Mouse (Mus musculus): ENCODE data around the gene Spdye4a. TPM values are rescaled to one million over a fixed set of nuclear protein-coding genes. Genes with fewer than 3 reads are reported as not detected.

The Spdye4a gene
- polyA plus RNA-seq, 2 experiments, result not detected

DNA sequence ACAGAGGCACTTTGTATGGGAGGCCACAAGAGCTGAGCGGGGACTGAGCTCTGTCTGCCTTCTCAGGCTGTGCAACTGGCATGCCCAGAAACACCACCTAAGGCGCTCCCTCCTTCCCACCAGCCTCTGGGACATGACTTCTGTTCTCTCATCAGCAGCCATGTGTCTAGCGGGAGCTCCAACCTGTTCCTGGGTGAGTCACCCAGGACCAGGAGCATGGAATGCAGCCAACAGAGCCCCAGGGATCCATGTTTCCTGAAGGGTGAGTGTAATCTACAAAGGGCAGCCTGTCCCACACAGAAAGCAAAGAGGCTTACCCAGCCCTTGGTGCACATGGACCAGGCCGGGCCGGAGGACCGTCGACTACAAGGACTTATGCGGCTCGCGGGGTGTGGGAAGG, 38.0 kb upstream of the Spdye4a start:
- TF ChIP-seq EP300 (IDR thresholded peaks at IDR 0.05; ENCODE audit: low read depth), result no peak
- WGBS (ENCODE audit: insufficient replicate concordance), result 76% methylated on average over 10 of the region's 10 CpGs
- Histone ChIP-seq H3K27me3 (ENCODE audit: control insufficient read depth, insufficient read depth, low read length) (no peaks in the 10 kb centered on the region), H3K9me3 (ENCODE audit: control insufficient read depth, low read length) (no peaks in the 10 kb centered on the region), H3K9ac (replicated peaks) (no peak overlapping the region), H3K4me3 (ENCODE audit: insufficient read depth in 1 of 2, low read depth in 2 of 2, low read length in 2 of 2) (no peak overlapping the region), H3K36me3 (replicated peaks; ENCODE audit: control insufficient read depth, insufficient read depth, low read depth) (no peaks in the 10 kb centered on the region), H3K27ac (no peak overlapping the region), H3K4me2 (ENCODE audit: low read depth) (no peak overlapping the region), H3K4me1 (replicated peaks; ENCODE audit: control insufficient read depth in 2 of 2, insufficient read depth in 2 of 2, low read length in 1 of 2) (no peaks in the 10 kb centered on the region)
- DNase-seq (ENCODE audit: low read depth in 3 of 3, low spot score in 3 of 3), result no peak
- ATAC-seq (ENCODE audit: insufficient read depth), result no peak

GRCm38 (mm10) chr5:143261636-143262035, 34.9 kb upstream of the Spdye4a start:
- Histone ChIP-seq H3K4me1 (replicated peaks; ENCODE audit: control insufficient read depth in 2 of 2, insufficient read depth in 2 of 2, low read length in 1 of 2) (no peaks in the 10 kb centered on the region), H3K27ac (no peak overlapping the region), H3K4me2 (ENCODE audit: low read depth) (no peak overlapping the region), H3K9ac (replicated peaks) (no peak overlapping the region), H3K4me3 (ENCODE audit: insufficient read depth in 1 of 2, low read depth in 2 of 2, low read length in 2 of 2) (no peak overlapping the region), H3K27me3 (ENCODE audit: control insufficient read depth, insufficient read depth, low read length) (peaks cover 3% of the 10 kb centered on the region), H3K36me3 (replicated peaks; ENCODE audit: control insufficient read depth, insufficient read depth, low read depth) (no peaks in the 10 kb centered on the region), H3K9me3 (ENCODE audit: control insufficient read depth, low read length) (no peaks in the 10 kb centered on the region)
- 68% methylated on average over 8 of the region's 8 CpGs for WGBS (ENCODE audit: insufficient replicate concordance)
- TF ChIP-seq EP300 (IDR thresholded peaks at IDR 0.05; ENCODE audit: low read depth) (no peak), CTCF (IDR thresholded peaks at IDR 0.05; ENCODE audit: low read depth) (no peak)
- DNase-seq (ENCODE audit: low read depth in 3 of 3, low spot score in 3 of 3), result no peak
- no peak for ATAC-seq (ENCODE audit: insufficient read depth)

GRCm38 (mm10) chr5:143255802-143256201, 29.1 kb upstream of the Spdye4a start:
- Histone ChIP-seq H3K36me3 (replicated peaks; ENCODE audit: control insufficient read depth, insufficient read depth, low read depth) (no peaks in the 10 kb centered on the region), H3K9me3 (ENCODE audit: control insufficient read depth, low read length) (no peaks in the 10 kb centered on the region), H3K4me1 (replicated peaks; ENCODE audit: control insufficient read depth in 2 of 2, insufficient read depth in 2 of 2, low read length in 1 of 2) (no peaks in the 10 kb centered on the region), H3K9ac (replicated peaks) (no peak overlapping the region), H3K4me2 (ENCODE audit: low read depth) (no peak overlapping the region), H3K27me3 (ENCODE audit: control insufficient read depth, insufficient read depth, low read length) (peaks cover 58% of the 10 kb centered on the region), H3K4me3 (ENCODE audit: insufficient read depth in 1 of 2, low read depth in 2 of 2, low read length in 2 of 2) (no peak overlapping the region), H3K27ac (no peak overlapping the region)
- TF ChIP-seq EP300 (IDR thresholded peaks at IDR 0.05; ENCODE audit: low read depth) (no peak), CTCF (IDR thresholded peaks at IDR 0.05; ENCODE audit: low read depth) (no peak)
- DNase-seq (ENCODE audit: low read depth in 3 of 3, low spot score in 3 of 3) (no peak), ATAC-seq (ENCODE audit: insufficient read depth) (no peak)
- WGBS (ENCODE audit: insufficient replicate concordance), result 48% methylated on average over 5 of the region's 5 CpGs

GRCm38 (mm10) chr5:143255131-143255519, 28.4 kb upstream of the Spdye4a start:
- no peak overlapping the region for H3K4me2 ChIP-seq (ENCODE audit: low read depth)
- H3K4me3 ChIP-seq (ENCODE audit: insufficient read depth in 1 of 2, low read depth in 2 of 2, low read length in 2 of 2), result no peak overlapping the region

DNA sequence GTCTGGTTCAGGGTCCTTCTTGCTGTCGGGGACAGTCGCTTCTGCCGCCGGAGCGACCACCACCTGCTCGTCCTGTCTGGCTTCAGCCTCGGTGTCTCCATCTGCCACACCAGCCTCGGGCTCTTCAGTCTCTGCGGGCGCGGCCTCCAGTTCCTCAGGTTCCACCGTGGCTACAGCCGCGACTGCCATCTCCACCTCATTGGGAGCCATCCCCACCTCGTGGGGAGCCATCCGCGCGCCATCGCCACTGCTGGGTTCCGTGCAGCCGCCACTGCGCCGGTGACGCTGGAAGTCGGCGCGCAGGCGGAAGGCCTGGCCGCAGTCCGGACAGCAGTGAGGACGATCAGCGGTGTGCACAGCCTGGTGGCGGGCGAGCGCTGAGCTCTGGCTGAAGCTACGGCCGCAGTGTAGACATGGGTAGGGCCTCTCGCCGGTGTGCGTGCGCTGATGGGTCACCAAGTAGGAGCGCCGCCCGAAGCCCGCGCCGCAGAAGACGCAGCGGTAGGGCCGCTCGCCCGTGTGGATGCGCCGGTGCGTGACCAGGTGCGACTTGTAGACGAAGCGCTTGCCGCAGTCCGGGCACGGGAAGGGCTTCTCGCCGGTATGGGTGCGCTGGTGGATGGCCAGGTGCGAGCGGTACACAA, 27.9 kb upstream of the Spdye4a start:
- DNase-seq (ENCODE audit: low read depth in 3 of 3, low spot score in 3 of 3) (no peak), ATAC-seq (ENCODE audit: insufficient read depth) (no peak)
- Histone ChIP-seq H3K27ac (no peak overlapping the region), H3K27me3 (ENCODE audit: control insufficient read depth, insufficient read depth, low read length) (peaks cover 58% of the 10 kb centered on the region), H3K36me3 (replicated peaks; ENCODE audit: control insufficient read depth, insufficient read depth, low read depth) (no peaks in the 10 kb centered on the region), H3K9me3 (ENCODE audit: control insufficient read depth, low read length) (no peaks in the 10 kb centered on the region), H3K4me1 (replicated peaks; ENCODE audit: control insufficient read depth in 2 of 2, insufficient read depth in 2 of 2, low read length in 1 of 2) (no peaks in the 10 kb centered on the region), H3K9ac (replicated peaks) (no peak overlapping the region), H3K4me2 (ENCODE audit: low read depth) (no peak overlapping the region), H3K4me3 (ENCODE audit: insufficient read depth in 1 of 2, low read depth in 2 of 2, low read length in 2 of 2) (no peak overlapping the region)
- WGBS (ENCODE audit: insufficient replicate concordance), result 10% methylated on average over 66 of the region's 66 CpGs
- TF ChIP-seq CTCF (IDR thresholded peaks at IDR 0.05; ENCODE audit: low read depth) (no peak), EP300 (IDR thresholded peaks at IDR 0.05; ENCODE audit: low read depth) (no peak)

More at GRCm38 (mm10) chr5:143255131-143255519, 28.4 kb upstream of the Spdye4a start:
- 9% methylated on average over 24 of the region's 24 CpGs for WGBS (ENCODE audit: insufficient replicate concordance)
- no peak overlapping the region for H3K27ac ChIP-seq
- no peaks in the 10 kb centered on the region for H3K9me3 ChIP-seq (ENCODE audit: control insufficient read depth, low read length)
- H3K4me1 ChIP-seq (replicated peaks; ENCODE audit: control insufficient read depth in 2 of 2, insufficient read depth in 2 of 2, low read length in 1 of 2), result no peaks in the 10 kb centered on the region
- ATAC-seq (ENCODE audit: insufficient read depth) (no peak), DNase-seq (ENCODE audit: low read depth in 3 of 3, low spot score in 3 of 3) (no peak)
- peaks cover 58% of the 10 kb centered on the region for H3K27me3 ChIP-seq (ENCODE audit: control insufficient read depth, insufficient read depth, low read length)
- no peak overlapping the region for H3K9ac ChIP-seq (replicated peaks)
- TF ChIP-seq EP300 (IDR thresholded peaks at IDR 0.05; ENCODE audit: low read depth), result no peak
- TF ChIP-seq CTCF (IDR thresholded peaks at IDR 0.05; ENCODE audit: low read depth), result no peak
- H3K36me3 ChIP-seq (replicated peaks; ENCODE audit: control insufficient read depth, insufficient read depth, low read depth), result no peaks in the 10 kb centered on the region
